Mouse (Mus musculus): ENCODE measurements around the gene Ugt2b5.
"Not testable (repeated sequence)": the region's sequence is repeated elsewhere in the genome, so short reads cannot be mapped to it uniquely, and the experiment has no call there.

The Ugt2b5 gene

GRCm38 (mm10) chr5:87140196-87140595, at the start of gene Ugt2b5:
TSS of gene Ugt2b5 (minus strand) at chr5:87140318.
- not testable (repeated sequence) for DNase-seq (ENCODE audit: inconsistent age in 2 of 2, low spot score in 1 of 2)

GRCm38 (mm10) chr5:87175780-87176179, 35.7 kb upstream of the Ugt2b5 start:
- not testable (repeated sequence) for DNase-seq (ENCODE audit: inconsistent age in 2 of 2, low spot score in 1 of 2)

GRCm38 (mm10) chr5:87174671-87175070, 34.6 kb upstream of the Ugt2b5 start:
- DNase-seq (ENCODE audit: inconsistent age in 2 of 2, low spot score in 1 of 2) = no peak

- peak in 1 of 2 experiments; percentile 79 for DNase-seq (ENCODE audit: inconsistent age in 2 of 2, low spot score in 1 of 2)
These were observed 7.8 kb upstream of the Ugt2b5 start for GRCm38 (mm10) chr5:87147741-87148454.

- DNase-seq (ENCODE audit: inconsistent age in 2 of 2, low spot score in 1 of 2) = peak; percentile 8 to 74
These were observed 2.8 kb upstream of the Ugt2b5 start for GRCm38 (mm10) chr5:87142865-87143456.

GRCm38 (mm10) chr5:87103697-87104096, 36.4 kb downstream of the Ugt2b5 start:
- not testable (repeated sequence) for DNase-seq (ENCODE audit: inconsistent age in 2 of 2, low spot score in 1 of 2)

- DNase-seq (ENCODE audit: inconsistent age in 2 of 2, low spot score in 1 of 2) = no peak
These were observed 47.6 kb downstream of the Ugt2b5 start, which contains the start of gene Ugt2b36 for GRCm38 (mm10) chr5:87092346-87093027. TSS of gene Ugt2b36 (minus strand) at chr5:87092555.

- DNase-seq (ENCODE audit: inconsistent age in 2 of 2, low spot score in 1 of 2) = no peak
These were observed 49.0 kb downstream of the Ugt2b5 start for GRCm38 (mm10) chr5:87091111-87091510.

- no peak for DNase-seq (ENCODE audit: inconsistent age in 2 of 2, low spot score in 1 of 2)
These were observed 50.9 kb downstream of the Ugt2b5 start for GRCm38 (mm10) chr5:87089264-87089663.

GRCm38 (mm10) chr5:87086269-87086668, 53.8 kb downstream of the Ugt2b5 start:
- DNase-seq (ENCODE audit: inconsistent age in 2 of 2, low spot score in 1 of 2) = no peak
